8 mouse cellular contexts compared by ENCODE assay signal in genomic region chr13:73603522-73604155, GRCm38 (mm10). TPM values are rescaled to one million over a fixed set of nuclear protein-coding genes. Genes with fewer than 3 reads are reported as not detected.
A peak's percentile ranks its signal among the peaks of the same experiment; 100 is the strongest.
DNase-seq lines count a peak whose midpoint lies in the region; ATAC-seq lines count a peak whose summit lies in the region.

Clptm1l (plus strand) TSS chr13:73604006.

- 0 out of 2 replicates have a peak, but pooled peaks cover 4% of the 10 kb centered on the region for H3K27me3 ChIP-seq in hindbrain, embryonic 12.5 days

- H3K9me3 ChIP-seq in hindbrain, embryonic 12.5 days (replicated peaks): no peaks in the 10 kb centered on the region

- H3K9ac ChIP-seq in hindbrain, embryonic 12.5 days: peak within 1 kb of the TSS; percentile 86

- peak within 1 kb of the TSS; percentile 70 for H3K27ac ChIP-seq in hindbrain, embryonic 12.5 days

- peak within 1 kb of the TSS; percentile 95 for H3K4me2 ChIP-seq in hindbrain, embryonic 12.5 days (replicated peaks)

- peak; percentile 98 for ATAC-seq in hindbrain, embryonic 12.5 days (ENCODE audit: low FRiP score)

- peaks cover 19% of the 10 kb centered on the region for H3K4me1 ChIP-seq in hindbrain, embryonic 12.5 days

- peak within 1 kb of the TSS; percentile 94 for H3K4me3 ChIP-seq in hindbrain, embryonic 12.5 days

- under 1% methylated on average over 53 of the region's 53 CpGs for WGBS in hindbrain, embryonic 12.5 days

- H3K36me3 ChIP-seq in hindbrain, embryonic 12.5 days: peaks cover 26% of the 10 kb centered on the region

- peak; percentile 96 for DNase-seq in NIH3T3 (ENCODE audit: low read depth)
- peak; percentile 99 for DNase-seq in cerebellum, postnatal 10 days
- DNase-seq in frontal cortex, postnatal 10 days (ENCODE audit: low spot score in 2 of 2): peak; percentile 94 to 99
- DNase-seq in layer of hippocampus, postnatal 14 days (ENCODE audit: low spot score in 2 of 2): peak; percentile 95 to 98
- peak; percentile 97 for DNase-seq in lung, postnatal 14 days
- peak; percentile 88 for DNase-seq in retina, adult 2 months (ENCODE audit: low read depth, low spot score)
- peak; percentile 94 to 95 for DNase-seq in thymus, postnatal 36 days

RNA-seq across cellular contexts. Expression of gene Clptm1l, which starts in this region (rescaled TPM):
- 127 and 128 TPM in 2 replicates for polyA plus RNA-seq in hindbrain, embryonic 12.5 days (2016; fragmentation: Nextera tagmentation; extraction: Ambion mirVana)
- 100 to 1,000 TPM; 121 to 125 TPM for total RNA-seq in layer of hippocampus, postnatal 14 days (2021)

Comparison
In these comparisons a context has a peak if more than half of its experiments do, and no peak if none do; other contexts are left out.
1. Peak in every context shown above with its lines: DNase-seq, ATAC-seq, H3K4me3 ChIP-seq and H3K27ac ChIP-seq.